Mouse (Mus musculus) CH12.LX (cell line): ENCODE data around the gene 6330409D20Rik. TPM values are rescaled to one million over a fixed set of nuclear protein-coding genes. Genes with fewer than 3 reads are reported as not detected.

Source experiments
- DNase-seq: peaks from one replicate; pipeline ENCODE4 v3.0.0-alpha.2; 2013; ENCODE audit errors: extremely low read depth
- H3K27ac ChIP-seq: 2 replicates; pipeline ENCODE4 v1.5.1; 2012; ENCODE audit warnings: low read depth, mild to moderate bottlenecking, control low read depth, moderate library complexity; ENCODE audit not compliant: insufficient read depth
- H3K27me3 ChIP-seq: replicated peaks from 2 replicates; pipeline ENCODE3; 2012; ENCODE audit warnings: inconsistent platforms
- H3K36me3 ChIP-seq, 2 experiments: replicated peaks in 1 of 2; 2 replicates each; pipeline versions ENCODE3 to v1.6.1; 2012; ENCODE audit warnings: inconsistent platforms in 1 of 2, low read length in 1 of 2, mild to moderate bottlenecking in 1 of 2, mixed read lengths in 1 of 2, moderate library complexity in 1 of 2; ENCODE audit not compliant: control insufficient read depth in 1 of 2, insufficient read depth in 1 of 2
- H3K4me1 ChIP-seq, 2 experiments: 2 replicates each; pipeline ENCODE4 v1.6.1; 2012; ENCODE audit warnings: inconsistent platforms in 1 of 2, moderate library complexity in 1 of 2; ENCODE audit not compliant: insufficient read depth in 2 of 2, control insufficient read depth in 1 of 2
- H3K4me2 ChIP-seq: 2 replicates; pipeline ENCODE4 v1.6.1; 2012; ENCODE audit warnings: low read depth, mild to moderate bottlenecking, control low read depth; ENCODE audit not compliant: poor library complexity, insufficient read depth, severe bottlenecking
- H3K4me3 ChIP-seq, 3 experiments: fragments of 150-350 bp in 1 of 3; sonication (generic) in 1 of 3; replicated peaks in 1 of 3; 2 replicates each; pipeline versions ENCODE3 to v1.5.1; 2011 to 2012; ENCODE audit warnings: low read depth in 2 of 3, low read length in 2 of 3, mild to moderate bottlenecking in 2 of 3, moderate library complexity in 2 of 3, control low read depth in 1 of 3, improper control_type of control experiment in 1 of 3, inconsistent platforms in 1 of 3, mixed read lengths in 1 of 3; ENCODE audit not compliant: poor library complexity in 1 of 3
- H3K79me2 ChIP-seq: replicated peaks from 2 replicates; pipeline ENCODE4 v1.6.1; 2012; ENCODE audit warnings: mild to moderate bottlenecking, moderate library complexity; ENCODE audit not compliant: control insufficient read depth, poor library complexity, insufficient read depth, severe bottlenecking; ENCODE audit errors: extremely low read depth
- H3K9ac ChIP-seq: 2 replicates; pipeline ENCODE4 v1.6.1; 2012; ENCODE audit warnings: low read depth, mild to moderate bottlenecking, control low read depth, moderate library complexity; ENCODE audit not compliant: insufficient read depth
- H3K9me3 ChIP-seq: replicated peaks from 2 replicates; pipeline ENCODE3; 2012; ENCODE audit warnings: low read length, inconsistent platforms, mixed read lengths
- BHLHE40 ChIP-seq: IDR thresholded peaks from 2 replicates; pipeline ENCODE4 v1.6.1; 2011; ENCODE audit warnings: mild to moderate bottlenecking, low read depth, low read length, improper control_type of control experiment
- CTCF ChIP-seq, 2 experiments: IDR thresholded peaks in 1 of 2; conservative IDR thresholded peaks in 1 of 2; 2 replicates each; pipeline ENCODE4 v1.5.1; 2011 to 2012; ENCODE audit warnings: low read depth in 2 of 2, low read length in 2 of 2, improper control_type of control experiment in 1 of 2, inconsistent platforms in 1 of 2, mild to moderate bottlenecking in 1 of 2, moderate library complexity in 1 of 2
- E2F4 ChIP-seq: IDR thresholded peaks from 2 replicates; pipeline ENCODE4 v1.6.1; 2011; ENCODE audit warnings: low read depth, low read length, improper control_type of control experiment; ENCODE audit not compliant: insufficient replicate concordance
- EP300 ChIP-seq: IDR thresholded peaks from 2 replicates; pipeline ENCODE4 v1.6.1; 2011; ENCODE audit warnings: low read length, improper control_type of control experiment
- GABPA ChIP-seq: IDR thresholded peaks from 2 replicates; pipeline ENCODE4 v1.6.1; 2012; ENCODE audit warnings: low read depth, low read length, improper control_type of control experiment, inconsistent platforms; ENCODE audit not compliant: insufficient replicate concordance
- HCFC1 ChIP-seq: IDR thresholded peaks from 2 replicates; pipeline ENCODE4 v1.6.1; 2012; ENCODE audit warnings: low read depth, mild to moderate bottlenecking, inconsistent platforms, low read length, improper control_type of control experiment
- JUND ChIP-seq: conservative IDR thresholded peaks from 2 replicates; pipeline ENCODE4 v1.6.1; 2011; ENCODE audit warnings: low read depth, low read length, improper control_type of control experiment
- KAT2A ChIP-seq: IDR thresholded peaks from 2 replicates; pipeline ENCODE4 v1.6.1; 2012; ENCODE audit warnings: low read length, improper control_type of control experiment, inconsistent platforms; ENCODE audit not compliant: insufficient replicate concordance
- MAFK ChIP-seq: IDR thresholded peaks from 2 replicates; pipeline ENCODE4 v1.6.1; 2011; ENCODE audit warnings: low read length, improper control_type of control experiment; ENCODE audit not compliant: insufficient replicate concordance
- MAZ ChIP-seq: IDR thresholded peaks from 2 replicates; pipeline ENCODE4 v1.6.1; 2012; ENCODE audit warnings: low read depth, mild to moderate bottlenecking, inconsistent platforms, low read length, improper control_type of control experiment, moderate library complexity
- MEF2A ChIP-seq: IDR thresholded peaks from 2 replicates; pipeline ENCODE4 v1.6.1; 2014; ENCODE audit warnings: low read depth, mild to moderate bottlenecking, inconsistent platforms, low read length, improper control_type of control experiment, borderline replicate concordance
- POLR2A ChIP-seq: IDR thresholded peaks from 2 replicates; pipeline ENCODE4 v1.6.1; 2011; ENCODE audit warnings: low read depth, mild to moderate bottlenecking, improper control_type of control experiment, low read length
- RAD21 ChIP-seq: IDR thresholded peaks from 2 replicates; pipeline ENCODE4 v1.6.1; 2011; ENCODE audit warnings: low read depth, mild to moderate bottlenecking, low read length, improper control_type of control experiment, moderate library complexity
- RCOR1 ChIP-seq: conservative IDR thresholded peaks from 2 replicates; pipeline ENCODE4 v1.6.1; 2012; ENCODE audit warnings: low read depth, mild to moderate bottlenecking, inconsistent platforms, low read length, improper control_type of control experiment
- SMC3 ChIP-seq: IDR thresholded peaks from 2 replicates; pipeline ENCODE4 v1.6.1; 2011; ENCODE audit warnings: low read depth, low read length, improper control_type of control experiment
- TCF12 ChIP-seq: IDR thresholded peaks from 2 replicates; pipeline ENCODE4 v1.6.1; 2014; ENCODE audit warnings: low read depth, mild to moderate bottlenecking, inconsistent platforms, low read length, improper control_type of control experiment
- UBTF ChIP-seq: IDR thresholded peaks from 2 replicates; pipeline ENCODE4 v1.6.1; 2012; ENCODE audit warnings: low read depth, mild to moderate bottlenecking, inconsistent platforms, low read length, improper control_type of control experiment, moderate library complexity
- dilution Hi-C: fragments of 300-500 bp; cut with MboI; formaldehyde crosslinking; loops from 2 replicates; pipeline ENCODE4 v1.14.3; 2020; ENCODE audit warnings: low sequenced_read_pairs; ENCODE audit not compliant: extremely low pct_unique_long_range_greater_than_20kb, extremely low pct_ligation_motif_present
- in situ Hi-C: fragments of 300-500 bp; cut with MboI; formaldehyde crosslinking; loops from 3 replicates; pipeline ENCODE4 v1.14.3; 2019; ENCODE audit warnings: low sequenced_read_pairs, low pct_ligation_motif_present, low pct_unique_long_range_greater_than_20kb, mixed read lengths
- polyA plus RNA-seq: library from polyadenylated mRNA; unstranded; fragments of >175 nt; gene quantifications from 2 replicates; pipeline ENCODE4 v1.2.1, GENCODE M21; 2012; ENCODE audit warnings: low read depth; ENCODE audit not compliant: insufficient read length
- total RNA-seq, 2 experiments: library from RNA; depleted of rRNA; stranded (reverse); fragments of 300-350 nt in 1 of 2; fragments of >200 nt in 1 of 2; gene quantifications; 2 replicates each; pipeline ENCODE4 v1.2.3; 2012 to 2014

The 6330409D20Rik gene
- total and polyA plus RNA-seq, 3 experiments = 0.46 TPM; not detected in 2

GRCm38 (mm10) chr2:32750199-32750598 is 9.4 kb upstream of the 6330409D20Rik start:
- Histone ChIP-seq H3K79me2 (no peaks in the 10 kb centered on the region), H3K9me3 (no peaks in the 10 kb centered on the region), H3K36me3 (peaks cover 78 to 97% of the 10 kb centered on the region in 2 experiments), H3K27ac (no peak overlapping the region), H3K4me3 (no peak overlapping the region), H3K27me3 (no peaks in the 10 kb centered on the region), H3K4me2 (no peak overlapping the region), H3K4me1 (peaks cover 0 to 17% of the 10 kb centered on the region in 2 experiments; a peak in 1 of 4 replicates), H3K9ac (no peak overlapping the region)
- DNase-seq = peak; percentile 29
- dilution Hi-C loops = no loop called here
- in situ Hi-C loops = no loop called here
- peak; percentile 22 for TF ChIP-seq RAD21
- TF ChIP-seq CTCF (conservative IDR thresholded peaks at IDR 0.05 in 1 of 2, IDR thresholded peaks at IDR 0.05 in 1 of 2; ENCODE audit: low read depth in 2 of 2, low read length in 2 of 2) = peak in 1 of 2 experiments; percentile 60; a peak in 2 of 4 replicates
- TF ChIP-seq SMC3 = peak; percentile 40
- no peak for TF ChIP-seq UBTF

- in situ Hi-C loops = no loop called here
- H3K4me1 ChIP-seq = peaks cover 0 to 17% of the 10 kb centered on the region in 2 experiments; a peak in 1 of 4 replicates
- H3K27ac ChIP-seq = no peak overlapping the region
- H3K4me3 ChIP-seq = no peak overlapping the region
- no peak overlapping the region for H3K9ac ChIP-seq
- peaks cover 80 to 97% of the 10 kb centered on the region in 2 experiments for H3K36me3 ChIP-seq
- dilution Hi-C loops = no loop called here
- no peak overlapping the region for H3K4me2 ChIP-seq
- TF ChIP-seq BHLHE40 = no peak
- TF ChIP-seq EP300 = no peak
- no peak for TF ChIP-seq RCOR1
- no peak for TF ChIP-seq TCF12
- TF ChIP-seq KAT2A = no peak
- no peak for TF ChIP-seq POLR2A
- TF ChIP-seq GABPA = no peak
- TF ChIP-seq JUND = no peak
- no peak for TF ChIP-seq RAD21
- no peak for TF ChIP-seq HCFC1
- TF ChIP-seq MEF2A = no peak
- TF ChIP-seq E2F4 = no peak
- TF ChIP-seq MAZ = no peak
- no peak for TF ChIP-seq MAFK
- no peaks in the 10 kb centered on the region for H3K27me3 ChIP-seq
- H3K79me2 ChIP-seq = no peaks in the 10 kb centered on the region
- DNase-seq = no peak
- no peaks in the 10 kb centered on the region for H3K9me3 ChIP-seq
These were observed 8.3 kb upstream of the 6330409D20Rik start for GRCm38 (mm10) chr2:32749082-32749481.
